Mouse (Mus musculus) megakaryocyte, embryonic 14.5 days (primary cell): ENCODE data around the gene Dnmt3a.

Experiments
- FLI1 ChIP-seq: IDR thresholded peaks from 2 replicates; pipeline ENCODE4 v1.6.1; 2012; ENCODE audit warnings: low read length, inconsistent platforms, mixed read lengths
- GATA1 ChIP-seq: IDR thresholded peaks from 3 replicates; pipeline ENCODE4 v1.6.1; 2012; ENCODE audit warnings: mixed read lengths, low read length, inconsistent platforms, borderline replicate concordance

DNA sequence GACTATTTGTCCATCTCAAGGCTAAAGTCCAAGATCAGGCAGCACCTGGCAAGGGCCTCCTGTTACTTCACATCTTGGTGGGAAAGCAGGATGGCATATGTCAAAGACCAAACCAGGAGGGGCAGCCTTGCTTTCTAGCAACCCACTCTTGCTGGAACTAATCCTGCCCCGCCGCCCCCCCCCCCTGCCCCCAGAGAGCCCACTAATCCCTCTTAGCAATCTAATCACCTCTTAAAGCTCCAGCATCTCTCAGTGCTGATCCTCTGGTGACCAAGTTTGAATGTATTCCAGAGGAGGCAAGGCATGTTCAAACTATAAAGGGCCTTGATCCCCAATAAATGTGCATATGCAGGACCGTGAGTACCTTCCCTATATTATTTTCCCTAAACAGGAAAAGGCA, 18.8 kb upstream of the Dnmt3a start:
- no peak for TF ChIP-seq GATA1
- no peak for TF ChIP-seq FLI1
